Mouse (Mus musculus) forebrain, embryonic 15.5 days (tissue): Measurements from ENCODE around the gene Mvd. TPM values are rescaled to one million over a fixed set of nuclear protein-coding genes. Genes with fewer than 3 reads are reported as not detected.

Experiments
- ATAC-seq: fragments of 200-750 bp; cut with Nextera tagmentation; replicated peaks from 2 replicates; pipeline ENCODE4 v1.8.0; 2017; ENCODE audit warnings: mild to moderate bottlenecking, moderate TSS enrichment, moderate library complexity
- H3K27ac ChIP-seq: fragments of 300-500 bp; sonication (generic); replicated peaks from 2 replicates; pipeline ENCODE4 v1.5.1; 2015; ENCODE audit warnings: mild to moderate bottlenecking, inconsistent platforms
- H3K27me3 ChIP-seq: fragments of 300-500 bp; sonication (generic); 2 replicates; pipeline ENCODE4 v1.6.1; 2015; ENCODE audit warnings: inconsistent platforms
- H3K36me3 ChIP-seq: fragments of 300-500 bp; sonication (generic); 2 replicates; pipeline ENCODE4 v1.6.1; 2015; ENCODE audit warnings: mild to moderate bottlenecking, inconsistent platforms
- H3K4me1 ChIP-seq: fragments of 300-500 bp; sonication (generic); 2 replicates; pipeline ENCODE4 v1.6.1; 2015; ENCODE audit warnings: inconsistent platforms
- H3K4me2 ChIP-seq: fragments of 300-500 bp; sonication (generic); replicated peaks from 2 replicates; pipeline ENCODE4 v1.6.1; 2015; ENCODE audit warnings: mild to moderate bottlenecking, inconsistent platforms
- H3K4me3 ChIP-seq: fragments of 300-500 bp; sonication (generic); 2 replicates; pipeline ENCODE4 v1.5.1; 2015; ENCODE audit warnings: mild to moderate bottlenecking, inconsistent platforms
- H3K9ac ChIP-seq: fragments of 300-500 bp; sonication (generic); replicated peaks from 2 replicates; pipeline ENCODE4 v1.6.1; 2015; ENCODE audit warnings: mild to moderate bottlenecking, inconsistent platforms
- H3K9me3 ChIP-seq: fragments of 300-500 bp; sonication (generic); 2 replicates; pipeline ENCODE4 v1.6.1; 2016; ENCODE audit warnings: inconsistent platforms
- WGBS: fragments of 180-500 bp; shearing (Covaris S2); methylation state at CpG from one replicate; pipeline ENCODE4 v1.1.7; 2015; ENCODE audit warnings: mixed read lengths; 5-methylcytosine and 5-hydroxymethylcytosine counted together
- polyA plus RNA-seq: library from polyadenylated mRNA; unstranded; fragments of >200 nt; fragmentation: Nextera tagmentation; extraction: Ambion mirVana; gene quantifications from 2 replicates; pipeline ENCODE4 v1.2.1, GENCODE M21; 2015

The Mvd gene
- polyA plus RNA-seq, 1 experiment from 2014 or later = 50.3 TPM

- H3K4me3 ChIP-seq = no peak overlapping the region
- H3K27me3 ChIP-seq = no peaks in the 10 kb centered on the region
- no peak for ATAC-seq
- H3K4me1 ChIP-seq = no peaks in the 10 kb centered on the region
- H3K9me3 ChIP-seq = no peaks in the 10 kb centered on the region
- H3K36me3 ChIP-seq = no peaks in the 10 kb centered on the region
- WGBS = 82% methylated on average over 7 of the region's 7 CpGs
- H3K9ac ChIP-seq = no peak overlapping the region
- H3K27ac ChIP-seq = no peak overlapping the region
- H3K4me2 ChIP-seq = no peak overlapping the region
These were observed 8.0 kb upstream of the Mvd start for GRCm38 (mm10) chr8:122451161-122451703.

- H3K4me1 ChIP-seq = peaks cover 28% of the 10 kb centered on the region
- no peaks in the 10 kb centered on the region for H3K9me3 ChIP-seq
- H3K27ac ChIP-seq = peak overlapping the region; percentile 98
- no peak for ATAC-seq
- H3K4me3 ChIP-seq = peak overlapping the region; percentile 64; the same call in 1 of the 2 replicates
- WGBS = 70% methylated on average over 3 of the region's 3 CpGs
- no peaks in the 10 kb centered on the region for H3K36me3 ChIP-seq
- no peak overlapping the region for H3K9ac ChIP-seq
- H3K27me3 ChIP-seq = no peaks in the 10 kb centered on the region
- H3K4me2 ChIP-seq = peak overlapping the region; percentile 60; the same call in 1 of the 2 replicates
These were observed 2.0 kb upstream of the Mvd start for GRCm38 (mm10) chr8:122445203-122445602.

GRCm38 (mm10) chr8:122444058-122444748 is 981 bp upstream of the Mvd start:
- peak overlapping the region; percentile 84 for H3K9ac ChIP-seq
- ATAC-seq = peak; percentile 66

GRCm38 (mm10) chr8:122442781-122443180 is 441 bp downstream of the Mvd start:
- ATAC-seq = no peak
- Histone ChIP-seq H3K9ac (peak overlapping the region; percentile 69), H3K9me3 (no peaks in the 10 kb centered on the region), H3K4me2 (peak overlapping the region; percentile 86), H3K4me3 (peak overlapping the region; percentile 64), H3K36me3 (peaks cover 7% of the 10 kb centered on the region; the same call in 1 of the 2 replicates), H3K27me3 (no peaks in the 10 kb centered on the region), H3K27ac (peak overlapping the region; percentile 82), H3K4me1 (peaks cover 28% of the 10 kb centered on the region)
- WGBS = under 1% methylated on average over 12 of the region's 12 CpGs

More at GRCm38 (mm10) chr8:122444058-122444748, 981 bp upstream of the Mvd start:
- Histone ChIP-seq H3K4me3 (peak overlapping the region; percentile 64), H3K4me2 (peak overlapping the region; percentile 60), H3K27me3 (no peaks in the 10 kb centered on the region), H3K9me3 (no peaks in the 10 kb centered on the region), H3K36me3 (peaks cover 2% of the 10 kb centered on the region; the same call in 1 of the 2 replicates), H3K4me1 (peaks cover 28% of the 10 kb centered on the region), H3K27ac (peak overlapping the region; percentile 98)
- WGBS = 2% methylated on average over 19 of the region's 19 CpGs

GRCm38 (mm10) chr8:122442356-122442755 is 866 bp downstream of the Mvd start:
- H3K27me3 ChIP-seq = no peaks in the 10 kb centered on the region
- peaks cover 7% of the 10 kb centered on the region; the same call in 1 of the 2 replicates for H3K36me3 ChIP-seq
- peak overlapping the region; percentile 86 for H3K4me2 ChIP-seq
- no peak for ATAC-seq
- no peaks in the 10 kb centered on the region for H3K9me3 ChIP-seq
- peaks cover 28% of the 10 kb centered on the region for H3K4me1 ChIP-seq
- peak overlapping the region; percentile 69 for H3K9ac ChIP-seq
- 16% methylated on average over 7 of the region's 7 CpGs for WGBS
- peak overlapping the region; percentile 64 for H3K4me3 ChIP-seq
- no peak overlapping the region for H3K27ac ChIP-seq

- no peak for ATAC-seq
- no peak overlapping the region for H3K9ac ChIP-seq
- H3K4me3 ChIP-seq = no peak overlapping the region
- 100% methylated on average over 1 of the region's 1 CpGs for WGBS
- H3K4me1 ChIP-seq = peaks cover 28% of the 10 kb centered on the region
- H3K9me3 ChIP-seq = no peaks in the 10 kb centered on the region
- H3K27me3 ChIP-seq = no peaks in the 10 kb centered on the region
- H3K27ac ChIP-seq = no peak overlapping the region
- no peak overlapping the region for H3K4me2 ChIP-seq
- H3K36me3 ChIP-seq = peaks cover 18% of the 10 kb centered on the region
These were observed 1.9 kb downstream of the Mvd start for GRCm38 (mm10) chr8:122441326-122441725.

GRCm38 (mm10) chr8:122439336-122439735 is 3.9 kb downstream of the Mvd start:
- no peak overlapping the region for H3K4me2 ChIP-seq
- H3K27me3 ChIP-seq = no peaks in the 10 kb centered on the region
- WGBS = 89% methylated on average over 16 of the region's 16 CpGs
- peaks cover 33% of the 10 kb centered on the region for H3K36me3 ChIP-seq
- H3K9ac ChIP-seq = no peak overlapping the region
- peaks cover 12% of the 10 kb centered on the region for H3K4me1 ChIP-seq
- ATAC-seq = no peak
- H3K4me3 ChIP-seq = no peak overlapping the region
- no peak overlapping the region for H3K27ac ChIP-seq
- no peaks in the 10 kb centered on the region for H3K9me3 ChIP-seq

- Histone ChIP-seq H3K27ac (no peak overlapping the region), H3K4me1 (peaks cover 13% of the 10 kb centered on the region), H3K9me3 (no peaks in the 10 kb centered on the region), H3K4me2 (no peak overlapping the region), H3K36me3 (peaks cover 38% of the 10 kb centered on the region), H3K9ac (no peak overlapping the region), H3K27me3 (no peaks in the 10 kb centered on the region), H3K4me3 (no peak overlapping the region)
- 92% methylated on average over 13 of the region's 13 CpGs for WGBS
- ATAC-seq = no peak
These were observed 5.4 kb downstream of the Mvd start for GRCm38 (mm10) chr8:122437708-122438331.

GRCm38 (mm10) chr8:122436586-122437125 is 6.6 kb downstream of the Mvd start:
- Histone ChIP-seq H3K27me3 (no peaks in the 10 kb centered on the region), H3K4me3 (no peak overlapping the region), H3K36me3 (peaks cover 38% of the 10 kb centered on the region), H3K4me1 (peaks cover 11% of the 10 kb centered on the region), H3K9me3 (no peaks in the 10 kb centered on the region), H3K4me2 (no peak overlapping the region), H3K9ac (no peak overlapping the region), H3K27ac (no peak overlapping the region)
- WGBS = 89% methylated on average over 20 of the region's 20 CpGs
- no peak for ATAC-seq

- Histone ChIP-seq H3K4me2 (no peak overlapping the region), H3K27me3 (no peaks in the 10 kb centered on the region), H3K36me3 (peaks cover 38% of the 10 kb centered on the region), H3K27ac (no peak overlapping the region), H3K4me1 (peaks cover 11% of the 10 kb centered on the region), H3K9ac (no peak overlapping the region), H3K9me3 (no peaks in the 10 kb centered on the region), H3K4me3 (no peak overlapping the region)
- 96% methylated on average over 9 of the region's 9 CpGs for WGBS
- no peak for ATAC-seq
These were observed 7.1 kb downstream of the Mvd start for GRCm38 (mm10) chr8:122436146-122436545.

GRCm38 (mm10) chr8:122435375-122435774 is 7.8 kb downstream of the Mvd start:
- WGBS = 89% methylated on average over 6 of the region's 6 CpGs
- peaks cover 11% of the 10 kb centered on the region for H3K4me1 ChIP-seq

GRCm38 (mm10) chr8:122433269-122433905 is 9.8 kb downstream of the Mvd start:
- Histone ChIP-seq H3K4me1 (peaks cover 11% of the 10 kb centered on the region), H3K9ac (no peak overlapping the region), H3K27ac (no peak overlapping the region), H3K9me3 (no peaks in the 10 kb centered on the region), H3K4me3 (no peak overlapping the region), H3K4me2 (no peak overlapping the region), H3K36me3 (peaks cover 34% of the 10 kb centered on the region), H3K27me3 (no peaks in the 10 kb centered on the region)
- 66% methylated on average over 11 of the region's 11 CpGs for WGBS
- peak; percentile 32 for ATAC-seq

More at GRCm38 (mm10) chr8:122435375-122435774, 7.8 kb downstream of the Mvd start:
- Histone ChIP-seq H3K27me3 (no peaks in the 10 kb centered on the region), H3K36me3 (peaks cover 38% of the 10 kb centered on the region), H3K27ac (no peak overlapping the region), H3K9me3 (no peaks in the 10 kb centered on the region), H3K4me3 (no peak overlapping the region), H3K4me2 (no peak overlapping the region), H3K9ac (no peak overlapping the region)
- ATAC-seq = no peak
